Mouse (Mus musculus): ENCODE results near the gene Radil.

GRCm38 (mm10) chr5:142475669-142476068 is 75.2 kb downstream of the Radil start:
- no peak for TF ChIP-seq POLR2A (IDR thresholded peaks at IDR 0.05; ENCODE audit: insufficient read depth, low read length)
- no peak for TF ChIP-seq EP300 (IDR thresholded peaks at IDR 0.05; ENCODE audit: insufficient read depth, low read depth, low read length)
- no peak for TF ChIP-seq CTCF (IDR thresholded peaks at IDR 0.05; ENCODE audit: low read depth, low read length)
